Mouse (Mus musculus): Measurements from ENCODE around the gene Ambra1.

GRCm38 (mm10) chr2:91933471-91933870, 203.5 kb downstream of the Ambra1 start:
- TF ChIP-seq CTCF (IDR thresholded peaks at IDR 0.05) (no peak), EP300 (IDR thresholded peaks at IDR 0.05) (no peak)

Data from lung, postnatal 0 days (tissue).